Mouse (Mus musculus) MN1 (cell line): ENCODE measurements around the gene Cdc42bpa.

Source experiments
- DNase-seq: peaks from one replicate; pipeline ENCODE4 v3.0.0-alpha.2; 2016; ENCODE audit warnings: low spot score

The Cdc42bpa gene

GRCm38 (mm10) chr1:180031705-180032548 is 71.7 kb downstream of the Cdc42bpa start:
- DNase-seq: no peak

- DNase-seq: no peak
These were observed 77.2 kb downstream of the Cdc42bpa start for GRCm38 (mm10) chr1:180037461-180037860.

GRCm38 (mm10) chr1:180044160-180044559 is 83.9 kb downstream of the Cdc42bpa start:
- no peak for DNase-seq

DNA sequence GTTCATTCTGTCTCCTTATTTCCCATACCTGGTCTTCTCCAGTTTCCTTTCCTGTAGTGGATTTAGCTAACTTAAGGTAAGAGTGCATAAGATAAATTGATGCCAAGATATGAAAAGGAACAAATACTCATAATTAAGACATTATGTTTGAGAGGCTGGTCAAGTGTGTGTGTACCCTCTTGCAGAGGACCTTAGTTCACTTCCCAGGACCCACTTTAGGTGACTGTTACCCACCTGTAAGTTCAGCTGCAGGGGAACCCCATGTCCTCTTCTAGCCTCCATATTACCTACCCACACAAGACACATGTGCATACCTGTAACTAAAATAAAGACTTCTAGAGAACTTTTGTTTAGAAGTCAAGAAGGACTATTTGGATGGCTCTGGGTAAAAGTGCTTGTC is 84.9 kb downstream of the Cdc42bpa start:
- no peak for DNase-seq

DNA sequence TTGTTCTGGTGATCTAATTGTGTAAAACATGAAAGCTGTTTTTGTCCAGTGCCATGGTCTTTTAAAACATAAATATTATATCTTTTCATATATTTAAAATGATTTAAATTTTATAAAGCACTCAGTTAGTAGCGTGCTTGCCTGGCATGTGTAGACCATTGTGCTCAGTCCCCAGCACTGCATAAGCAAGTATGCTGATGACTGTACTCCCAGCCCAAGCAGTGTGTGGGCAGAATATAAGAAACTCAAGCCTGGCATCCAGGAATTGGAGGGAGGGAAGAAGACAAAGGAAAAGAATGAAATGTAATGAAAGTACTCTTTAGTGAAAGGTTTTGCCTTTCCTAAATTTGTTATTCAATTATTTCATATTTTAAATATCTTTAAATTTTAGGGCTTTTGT is 128.9 kb downstream of the Cdc42bpa start:
- no peak for DNase-seq

- DNase-seq: no peak
These were observed 138.2 kb downstream of the Cdc42bpa start for GRCm38 (mm10) chr1:180098426-180098825.

DNA sequence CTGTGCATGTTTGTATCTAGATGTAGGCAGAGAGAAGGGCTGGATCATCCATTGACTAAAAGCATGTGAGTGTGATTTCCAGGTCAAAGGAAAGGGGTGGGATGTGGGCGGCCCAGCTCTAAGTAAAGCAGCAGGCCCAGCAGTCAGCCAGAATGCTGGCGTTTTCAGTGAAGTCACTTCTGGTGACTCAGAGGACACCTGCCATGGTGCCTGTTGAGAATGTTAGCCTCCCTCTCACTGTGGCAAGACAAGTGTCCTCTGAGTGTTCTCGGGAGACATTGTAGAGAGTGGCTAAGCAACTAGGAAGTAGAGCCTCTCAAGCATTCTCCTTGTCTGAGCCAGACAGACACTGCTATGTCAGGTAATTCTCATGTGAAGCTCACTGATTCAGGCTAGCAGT is 144.3 kb downstream of the Cdc42bpa start:
- DNase-seq: no peak

DNA sequence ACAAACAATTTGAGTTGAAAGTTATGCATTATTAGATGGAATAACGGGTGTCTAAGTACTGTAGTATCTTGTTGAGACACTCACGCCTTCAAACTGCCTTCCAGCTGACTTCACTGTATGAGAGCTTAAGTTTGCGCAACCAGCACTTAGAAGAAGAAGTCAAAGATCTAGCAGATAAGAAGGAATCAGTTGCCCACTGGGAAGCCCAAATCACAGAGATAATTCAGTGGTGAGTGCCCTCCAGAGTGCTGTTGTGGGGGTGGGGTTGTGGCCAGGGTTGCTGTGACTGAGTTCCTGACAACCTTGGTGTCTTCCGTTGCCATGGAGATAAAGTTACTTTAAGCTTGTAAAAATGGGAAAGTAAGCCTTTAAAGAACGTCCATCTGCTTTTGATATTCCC is 148.8 kb downstream of the Cdc42bpa start:
- DNase-seq: no peak

DNA sequence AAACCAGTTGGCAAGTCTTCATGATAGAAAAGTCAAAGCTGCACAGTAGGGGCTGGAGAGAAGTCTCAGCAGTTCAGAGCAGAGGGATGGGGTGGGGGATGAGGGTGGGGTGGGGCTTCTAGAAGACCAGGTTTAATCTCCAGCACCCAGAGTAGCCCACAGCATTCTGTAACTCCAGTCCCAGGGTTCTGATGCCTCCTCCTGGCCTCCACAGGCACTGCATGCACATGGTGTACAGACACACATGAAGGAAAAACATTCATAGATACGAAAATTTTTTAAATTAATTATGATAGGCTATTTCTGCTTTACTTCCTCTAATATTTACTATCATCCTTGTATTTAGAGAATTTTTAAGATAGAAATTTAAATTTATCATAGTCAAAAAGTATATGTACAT is 156.3 kb downstream of the Cdc42bpa start:
- peak; percentile 18 for DNase-seq

GRCm38 (mm10) chr1:180118233-180118632 is 158.0 kb downstream of the Cdc42bpa start:
- peak; percentile 59 for DNase-seq

DNA sequence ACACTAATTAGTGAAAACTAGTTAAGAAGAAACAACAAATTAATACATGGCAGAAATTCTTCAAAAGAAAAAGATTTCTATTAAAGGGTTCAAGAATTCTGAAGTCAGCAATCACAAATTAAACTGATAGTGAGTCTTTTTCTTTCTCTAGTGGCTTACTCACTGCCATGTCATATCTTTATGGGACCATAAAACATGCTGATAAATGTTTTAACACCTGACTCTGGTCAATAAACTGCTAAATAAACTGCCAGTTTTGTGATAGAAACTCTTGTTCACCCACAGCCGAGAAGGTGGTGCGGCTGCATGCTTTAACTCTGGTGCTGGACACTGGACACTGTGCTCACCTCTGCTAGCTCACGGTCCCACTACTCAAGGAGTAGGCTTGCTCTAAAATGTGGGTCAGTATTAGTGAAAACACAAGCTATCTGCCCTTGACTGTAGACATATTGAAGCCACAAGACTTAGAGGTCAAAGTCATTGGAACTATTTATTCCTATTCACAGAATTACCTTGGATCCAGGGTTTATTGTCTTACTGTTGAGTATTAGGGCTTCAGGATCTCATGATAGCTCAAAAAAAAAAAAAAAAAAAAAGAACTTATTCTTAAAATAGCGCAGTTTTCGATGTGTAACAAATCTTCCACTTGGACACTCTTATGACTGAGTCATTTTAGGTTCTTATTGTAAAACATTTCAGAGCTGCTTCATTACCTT is 168.0 kb downstream of the Cdc42bpa start:
- no peak for DNase-seq

- no peak for DNase-seq
These were observed 171.1 kb downstream of the Cdc42bpa start for GRCm38 (mm10) chr1:180131402-180131801.

- no peak for DNase-seq
These were observed 171.9 kb downstream of the Cdc42bpa start for GRCm38 (mm10) chr1:180132187-180132586.

DNA sequence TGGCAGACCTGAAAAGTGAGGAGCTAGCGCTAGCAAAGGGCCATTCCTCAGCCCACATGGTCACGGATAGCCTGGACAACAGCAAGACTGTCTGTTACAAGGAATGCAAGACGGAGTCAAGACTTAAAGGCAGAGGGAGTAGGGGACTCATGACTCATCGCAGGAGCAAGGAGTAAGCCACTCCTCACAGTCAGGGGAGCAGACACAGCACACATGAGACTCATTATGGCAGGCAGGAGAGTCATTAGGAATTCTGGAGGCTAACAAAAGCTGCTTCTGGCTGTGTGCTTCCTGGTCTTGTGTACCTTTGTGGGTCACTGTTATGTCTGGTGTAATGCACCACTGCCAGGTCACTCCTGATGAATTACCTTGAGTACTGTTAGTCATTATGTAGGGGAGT is 178.9 kb downstream of the Cdc42bpa start:
- DNase-seq: peak; percentile 52

- DNase-seq: no peak
These were observed 180.7 kb downstream of the Cdc42bpa start for GRCm38 (mm10) chr1:180140970-180141369.

DNA sequence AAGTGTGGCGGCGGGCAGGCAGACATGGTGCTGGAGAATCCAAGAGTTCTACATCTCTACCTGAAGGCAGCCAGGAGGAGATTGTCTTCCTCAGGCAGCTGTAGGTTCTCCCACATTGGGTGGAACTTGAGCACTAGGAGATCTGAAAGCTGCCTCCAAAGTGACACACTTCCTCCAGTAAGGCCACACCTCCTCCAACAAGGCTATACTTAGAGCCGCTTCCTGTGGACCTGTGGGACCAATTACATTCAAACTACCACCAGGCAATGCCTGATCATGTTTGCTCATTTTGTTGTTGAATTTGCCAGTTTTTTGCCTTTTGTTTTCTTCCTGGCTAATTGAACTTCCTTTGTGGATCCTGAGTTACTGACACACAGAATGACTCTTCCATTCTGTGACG is 187.8 kb downstream of the Cdc42bpa start:
- DNase-seq: no peak

DNA sequence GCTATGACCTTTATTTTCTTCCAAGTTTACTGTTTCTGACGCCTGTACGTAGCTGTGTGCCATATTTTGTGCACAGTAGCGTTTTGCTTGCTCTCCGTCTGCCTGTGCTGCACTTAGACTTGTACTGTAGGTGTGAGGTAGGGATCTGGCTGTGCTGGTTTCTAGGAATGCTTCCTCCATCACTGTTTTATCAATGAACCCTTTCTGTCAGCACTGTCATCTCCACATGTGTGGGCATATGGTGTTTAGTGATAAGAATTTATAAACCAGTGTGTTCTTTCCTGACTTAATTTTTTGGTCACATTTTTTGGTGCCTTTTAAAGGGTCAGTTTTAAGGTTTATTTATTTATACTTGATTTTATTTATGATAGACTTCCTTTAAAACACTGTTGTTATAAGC is 188.3 kb downstream of the Cdc42bpa start:
- no peak for DNase-seq

GRCm38 (mm10) chr1:180151191-180151590 is 190.9 kb downstream of the Cdc42bpa start:
- no peak for DNase-seq

DNA sequence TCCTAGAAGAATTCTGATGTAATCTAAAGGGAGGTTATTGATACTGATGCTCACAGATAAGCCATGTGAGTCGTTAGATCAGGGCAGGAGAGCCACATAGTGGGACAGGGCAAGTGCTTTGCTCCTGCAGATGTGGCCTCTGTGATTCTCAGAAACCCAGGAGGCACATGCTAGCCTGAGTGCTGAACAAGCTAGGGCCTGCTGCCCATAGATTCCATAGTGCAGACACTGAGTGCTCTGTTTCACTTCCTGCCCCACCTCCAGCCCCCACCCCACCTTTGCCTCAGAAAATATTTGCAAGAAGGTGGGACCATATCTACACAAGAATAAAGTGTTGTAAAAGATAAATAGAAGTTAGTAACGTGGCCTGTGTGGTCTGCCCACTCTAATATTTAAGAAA is 198.4 kb downstream of the Cdc42bpa start:
- no peak for DNase-seq

GRCm38 (mm10) chr1:180160545-180160944 is 200.3 kb downstream of the Cdc42bpa start:
- DNase-seq: no peak

DNA sequence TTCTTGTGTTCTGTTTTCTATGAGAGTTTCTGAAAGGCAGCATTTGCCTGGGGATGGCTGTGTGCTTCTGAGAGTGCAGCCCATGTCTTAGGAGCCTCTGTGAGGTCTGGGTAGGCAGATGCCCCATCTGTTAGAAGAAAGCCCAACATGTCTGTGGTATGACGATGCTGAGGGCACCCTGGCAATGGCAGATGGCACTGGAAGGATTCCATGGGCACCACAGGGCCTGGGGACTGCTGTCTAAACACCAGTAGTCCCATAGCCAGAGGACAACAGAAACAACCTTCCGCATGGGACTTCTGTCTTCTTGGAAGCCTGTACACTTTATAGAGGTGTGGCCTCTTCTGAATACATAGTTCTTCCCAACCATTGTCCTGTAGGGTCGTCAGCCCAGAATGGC is 200.9 kb downstream of the Cdc42bpa start:
- DNase-seq: no peak

DNA sequence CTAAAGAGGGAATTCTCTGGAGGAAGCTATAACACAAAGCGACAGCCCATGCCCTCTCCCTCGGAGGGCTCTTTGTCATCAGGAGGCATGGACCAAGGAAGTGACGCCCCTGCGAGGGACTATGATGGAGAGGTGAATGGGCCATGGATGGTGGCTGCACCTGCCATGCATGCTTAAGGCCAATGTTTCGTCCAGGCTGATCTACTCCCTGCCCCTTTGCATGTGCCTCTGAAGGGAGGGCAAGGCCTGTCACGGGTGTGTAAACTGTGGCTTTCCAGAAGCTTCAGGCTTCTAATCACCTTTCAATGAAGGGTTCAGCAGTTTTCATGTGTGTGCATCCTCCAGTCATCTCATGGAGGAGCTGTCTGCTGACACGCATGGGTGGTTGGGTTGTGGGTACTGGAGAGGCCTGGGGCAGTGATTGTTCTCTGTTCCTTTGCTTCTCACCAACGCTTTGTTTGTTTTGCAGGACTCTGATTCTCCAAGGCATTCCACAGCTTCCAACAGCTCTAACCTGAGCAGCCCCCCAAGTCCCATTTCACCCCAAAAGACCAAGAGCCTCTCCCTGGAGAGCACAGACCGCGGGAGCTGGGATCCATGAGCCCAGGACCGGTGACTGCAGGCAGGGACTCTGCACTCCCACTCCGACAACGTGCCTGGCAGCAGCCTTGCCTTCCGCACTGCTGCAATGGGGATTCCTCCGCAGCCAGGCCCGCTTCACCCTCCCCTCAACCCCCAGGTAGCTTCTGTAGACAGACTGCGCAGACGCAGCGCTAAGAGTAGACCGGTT is 201.5 kb downstream of the Cdc42bpa start:
- no peak for DNase-seq

- no peak for DNase-seq
These were observed 202.7 kb downstream of the Cdc42bpa start for GRCm38 (mm10) chr1:180162986-180163385.
